Mouse (Mus musculus): Measurements from ENCODE around the gene Ormdl1. TPM values are rescaled to one million over a fixed set of nuclear protein-coding genes. Genes with fewer than 3 reads are reported as not detected.

The Ormdl1 gene
- polyA plus RNA-seq (2012; rRNA removed): 28.9 and 47.4 TPM in 2 replicates

GRCm38 (mm10) chr1:53296581-53297383 lies at the start of gene Ormdl1, which contains the start of the genes Pms1 and Gm28778:
TSS of gene Ormdl1 (plus strand) at chr1:53297095.
TSS of gene Pms1 (minus strand) at chr1:53297018.
TSS of gene Gm28778 (plus strand) at chr1:53297111.

DNA sequence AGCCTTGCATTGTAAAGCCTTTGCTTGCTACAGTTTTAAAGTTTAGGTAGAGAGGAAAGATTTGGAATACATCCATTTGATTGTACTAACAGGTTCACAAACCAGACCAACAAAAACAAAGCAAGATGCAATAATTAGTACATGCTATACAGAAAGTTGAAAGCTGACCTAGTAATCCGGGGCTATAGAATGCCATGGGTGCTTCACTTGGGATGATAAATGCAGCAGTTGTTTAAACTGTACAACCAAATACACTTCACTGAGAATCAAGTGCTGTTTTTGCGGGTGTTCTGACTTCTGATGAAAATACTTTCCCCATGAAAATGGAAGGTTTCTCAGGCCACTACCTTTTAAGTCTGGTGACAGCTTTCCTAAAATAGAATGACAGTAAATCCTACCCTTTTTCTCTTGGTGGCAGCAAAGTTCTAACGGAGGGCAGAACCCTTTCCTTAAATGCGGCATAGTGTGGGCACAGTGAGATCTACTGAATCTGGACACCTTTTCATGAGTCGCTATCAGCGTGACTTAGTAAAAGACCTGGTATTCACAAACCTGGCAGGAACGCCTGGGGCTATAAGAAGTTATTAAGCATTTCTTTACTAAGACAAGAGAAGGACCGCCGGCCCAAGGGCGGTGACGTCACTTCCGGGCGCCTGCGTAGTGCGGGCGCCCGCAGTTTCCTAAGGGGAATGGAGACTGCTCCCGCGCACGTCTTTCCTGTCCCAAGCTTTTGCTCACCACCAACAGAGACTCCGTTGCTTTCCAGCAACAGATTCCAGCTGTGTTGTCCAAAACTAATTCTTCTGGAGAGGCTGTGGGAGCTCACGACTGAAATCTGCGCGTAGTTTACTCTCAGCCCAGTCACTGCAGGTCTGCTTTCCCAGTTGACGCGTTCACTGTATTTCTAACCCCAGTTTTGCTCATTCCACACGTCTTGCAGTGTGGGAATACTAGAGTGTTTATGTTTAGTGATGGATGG lies 16.4 kb downstream of the Ormdl1 start, which contains the start of gene Osgepl1:
TSS of gene Osgepl1 (plus strand) at position 636 of the 979 bp plus-strand sequence.

DNA sequence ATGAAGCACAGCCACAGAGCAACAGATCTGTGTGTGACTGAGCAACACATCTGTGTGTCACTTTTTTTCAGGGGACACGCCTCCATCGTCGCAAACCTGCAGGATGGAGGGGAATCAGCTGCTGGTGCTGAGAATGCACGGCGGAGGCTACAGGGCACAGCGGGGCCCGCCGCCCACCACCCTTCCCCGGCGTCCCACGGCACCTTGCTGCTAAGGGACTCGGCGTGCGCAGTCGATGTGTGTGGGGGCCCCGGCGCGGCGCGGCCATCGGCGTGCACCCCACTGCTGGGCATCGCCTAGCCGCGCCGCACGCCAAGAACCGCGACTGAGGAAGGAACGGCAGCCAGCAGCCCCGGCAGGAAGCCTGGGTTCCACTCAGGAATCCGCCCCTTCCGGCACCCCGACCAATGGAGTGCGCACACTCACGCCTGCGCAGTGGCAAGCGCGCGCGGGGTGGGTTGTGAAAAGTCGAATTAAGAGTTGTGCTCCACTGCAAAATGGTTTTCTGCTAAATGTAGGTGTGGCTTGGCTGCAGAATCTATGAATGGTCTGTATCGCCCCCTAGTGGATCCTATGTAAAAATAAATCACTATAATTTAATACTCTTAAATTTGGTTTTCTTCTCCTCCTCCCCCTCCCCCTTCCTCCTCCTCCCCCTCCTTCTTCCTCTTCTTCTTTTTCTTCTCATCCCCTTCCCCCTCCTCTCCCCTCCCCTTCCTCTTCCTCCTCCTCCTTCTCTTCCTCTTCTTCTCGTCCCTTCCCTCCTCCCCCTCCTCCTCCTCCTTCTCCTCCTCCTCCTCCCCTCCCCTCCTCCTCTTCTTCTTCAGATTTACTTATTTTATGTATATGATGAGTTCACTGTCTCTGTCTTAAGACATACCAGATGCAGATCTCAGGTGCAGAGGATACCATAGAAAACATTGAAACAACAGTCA lies 55.7 kb downstream of the Ormdl1 start, which contains the start of the genes Asdurf, Gm28551 and Asnsd1:
TSS of gene Asdurf (minus strand) at position 293 of the 935 bp plus-strand sequence.
TSS of gene Gm28551 (minus strand) at position 341 of the 935 bp plus-strand sequence.
TSS of gene Asnsd1 (minus strand) at position 426 of the 935 bp plus-strand sequence.

Other genes starting within 250 kb of the Ormdl1 start
- 0.41 and 2.2 TPM in 2 replicates for gene Mstn, start 235.5 kb upstream of the Ormdl1 start, polyA plus RNA-seq (2012; rRNA removed)
- gene 1700019A02Rik, start 109.5 kb upstream of the Ormdl1 start, polyA plus RNA-seq (2012; rRNA removed): 0.20 and 0.29 TPM in 2 replicates
- 12.9 and 14.2 TPM in 2 replicates for gene Pms1, start 77 bp upstream of the Ormdl1 start, polyA plus RNA-seq (2012; rRNA removed)
- gene Gm28778, start within 50 bp of the Ormdl1 start, polyA plus RNA-seq (2012; rRNA removed): 1.3 and 2.3 TPM in 2 replicates
- gene Osgepl1, start 16.5 kb downstream of the Ormdl1 start, polyA plus RNA-seq (2012; rRNA removed): 15.3 and 24.0 TPM in 2 replicates
- not detected in 2 replicates for gene Asdurf, start 55.5 kb downstream of the Ormdl1 start, polyA plus RNA-seq (2012; rRNA removed)
- 0.42 and 0.61 TPM in 2 replicates for gene Gm28551, start 55.6 kb downstream of the Ormdl1 start, polyA plus RNA-seq (2012; rRNA removed)
- 58.2 and 58.8 TPM in 2 replicates for gene Asnsd1, start 55.7 kb downstream of the Ormdl1 start, polyA plus RNA-seq (2012; rRNA removed)

Measured in central nervous system, embryonic 11.5 days (tissue).